Mouse (Mus musculus): ENCODE measurements around the gene Pfas.

The Pfas gene

GRCm38 (mm10) chr11:69008182-69009121 lies at the start of gene Pfas:
TSS of gene Pfas (minus strand) at chr11:69008460.
- in situ Hi-C loops (cut with MboI; ENCODE audit: unreplicated experiment in 2 of 2) = no loop called here

GRCm38 (mm10) chr11:69053848-69054247 lies 45.6 kb upstream of the Pfas start:
- in situ Hi-C loops (cut with MboI; ENCODE audit: unreplicated experiment in 2 of 2) = loop anchor here in 1 of 2 experiments (25.0 kb wide), 1 partner anchor 933 kb away; the partner anchor contains the start of genes Ctdnep1, Elp5, Gabarap and Phf23

DNA sequence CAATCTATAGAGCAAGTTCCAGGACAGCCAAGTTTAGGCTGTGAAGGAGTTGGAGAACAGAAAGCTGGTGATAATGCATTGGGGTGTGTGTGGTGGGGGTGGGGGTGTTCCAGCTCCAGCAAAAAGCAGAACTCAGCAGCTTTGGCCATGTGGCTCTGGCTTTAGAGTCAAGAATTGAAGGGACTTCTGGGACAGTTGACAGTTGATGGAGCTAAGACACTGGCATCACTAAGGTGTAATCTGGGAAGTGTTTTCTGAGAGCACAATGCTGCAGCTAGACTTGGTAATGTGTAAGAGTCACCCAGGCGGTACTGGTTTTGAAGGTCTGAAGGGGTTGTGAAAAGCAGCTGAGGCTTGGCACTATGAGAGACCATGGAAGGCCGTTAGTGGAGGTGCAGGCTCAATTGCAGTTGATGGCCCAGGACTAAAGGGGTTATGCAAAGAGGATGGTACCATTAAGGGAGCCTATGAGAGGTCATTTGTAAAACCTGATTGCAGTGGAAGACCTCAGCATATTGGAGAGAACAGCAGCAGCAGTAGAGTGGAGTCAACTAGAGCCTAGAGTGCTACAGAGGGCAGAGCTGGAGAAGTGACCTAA lies 44.7 kb upstream of the Pfas start:
- in situ Hi-C loops (cut with MboI; ENCODE audit: unreplicated experiment in 2 of 2) = loop anchor here in 1 of 2 experiments (25.0 kb wide), 1 partner anchor 934 kb away; the partner anchor contains the start of genes Ctdnep1, Elp5, Gabarap and Phf23

DNA sequence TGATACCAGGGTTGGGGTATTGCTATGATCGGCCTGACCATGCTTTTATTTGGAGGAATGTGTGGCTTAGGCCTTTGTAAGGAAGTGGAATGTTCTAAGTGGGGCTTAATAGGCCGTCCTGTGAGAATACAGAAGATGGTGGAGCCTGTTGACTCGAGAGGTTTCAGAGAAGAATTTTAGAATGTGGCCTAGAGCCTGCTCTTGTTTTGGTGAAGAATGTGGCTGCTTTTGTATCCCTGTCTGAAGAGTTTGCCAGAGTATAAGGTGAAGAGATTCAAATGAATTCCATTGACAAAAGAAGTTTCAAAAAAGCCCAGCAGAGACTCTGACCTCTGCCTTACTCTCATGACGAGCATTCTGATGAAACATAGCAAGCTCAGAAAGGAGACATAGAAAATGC lies 43.5 kb upstream of the Pfas start:
- in situ Hi-C loops (cut with MboI; ENCODE audit: unreplicated experiment in 2 of 2) = loop anchor here in 1 of 2 experiments (25.0 kb wide), 1 partner anchor 936 kb away; the partner anchor contains the start of genes Ctdnep1, Elp5, Gabarap and Phf23

GRCm38 (mm10) chr11:69050748-69051147 lies 42.5 kb upstream of the Pfas start:
- in situ Hi-C loops (cut with MboI; ENCODE audit: unreplicated experiment in 2 of 2) = loop anchor here in 1 of 2 experiments (25.0 kb wide), 1 partner anchor 937 kb away; the partner anchor contains the start of genes Ctdnep1, Elp5, Gabarap and Phf23

- in situ Hi-C loops (cut with MboI; ENCODE audit: unreplicated experiment in 2 of 2) = no loop called here
These were observed 39.9 kb upstream of the Pfas start for GRCm38 (mm10) chr11:69048151-69048550.

DNA sequence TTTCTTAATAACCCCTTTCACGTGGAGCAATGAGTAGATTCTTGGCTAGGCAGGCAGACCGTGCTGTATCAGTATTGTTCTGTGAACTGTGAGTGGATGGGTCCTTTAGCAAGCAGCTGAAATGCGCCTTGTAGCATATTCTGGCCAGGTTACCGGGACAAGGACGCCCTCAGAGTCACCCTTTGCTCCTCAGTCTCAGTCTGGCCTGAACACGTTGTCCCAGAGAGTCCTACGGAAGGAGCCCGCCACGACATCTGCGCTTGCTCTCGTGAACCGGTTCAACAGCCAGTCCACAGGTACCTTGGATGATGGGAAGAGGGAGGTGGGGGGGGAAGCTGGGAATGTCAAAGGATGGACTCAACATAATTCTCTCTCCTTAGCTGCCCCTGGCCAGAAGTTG lies 39.3 kb upstream of the Pfas start:
- in situ Hi-C loops (cut with MboI; ENCODE audit: unreplicated experiment in 2 of 2) = no loop called here

GRCm38 (mm10) chr11:69046395-69046774 lies 38.1 kb upstream of the Pfas start:
- in situ Hi-C loops (cut with MboI; ENCODE audit: unreplicated experiment in 2 of 2) = no loop called here

GRCm38 (mm10) chr11:69045531-69046394 lies 37.5 kb upstream of the Pfas start, which contains the start of gene Aurkb:
TSS of gene Aurkb (plus strand) at chr11:69045647.
- in situ Hi-C loops (cut with MboI; ENCODE audit: unreplicated experiment in 2 of 2) = no loop called here

DNA sequence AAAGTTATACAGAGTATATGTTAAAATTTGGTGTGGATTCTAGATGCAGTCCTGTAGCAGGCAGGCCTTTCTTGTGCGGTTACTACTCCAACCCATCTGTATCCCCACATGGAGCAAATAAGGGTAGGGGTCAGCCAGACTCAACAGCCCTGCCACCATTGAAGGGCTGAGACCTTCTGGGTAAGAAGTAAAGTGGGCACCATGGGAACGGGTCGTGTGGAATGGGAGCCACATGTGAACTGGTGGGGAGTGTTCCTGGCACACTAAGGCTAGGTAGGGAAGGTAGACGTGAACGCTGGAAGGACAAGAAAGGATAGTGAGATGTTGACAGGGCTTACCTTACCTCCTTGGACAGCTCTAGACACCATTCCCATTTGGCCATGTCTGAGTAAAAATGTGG lies 29.9 kb upstream of the Pfas start:
- in situ Hi-C loops (cut with MboI; ENCODE audit: unreplicated experiment in 2 of 2) = loop anchor here (5.0 to 10.0 kb wide), 2 partner anchors 73 to 131 kb away; partner anchors contain the start of gene Slc25a35 (in 1 of the 2)

DNA sequence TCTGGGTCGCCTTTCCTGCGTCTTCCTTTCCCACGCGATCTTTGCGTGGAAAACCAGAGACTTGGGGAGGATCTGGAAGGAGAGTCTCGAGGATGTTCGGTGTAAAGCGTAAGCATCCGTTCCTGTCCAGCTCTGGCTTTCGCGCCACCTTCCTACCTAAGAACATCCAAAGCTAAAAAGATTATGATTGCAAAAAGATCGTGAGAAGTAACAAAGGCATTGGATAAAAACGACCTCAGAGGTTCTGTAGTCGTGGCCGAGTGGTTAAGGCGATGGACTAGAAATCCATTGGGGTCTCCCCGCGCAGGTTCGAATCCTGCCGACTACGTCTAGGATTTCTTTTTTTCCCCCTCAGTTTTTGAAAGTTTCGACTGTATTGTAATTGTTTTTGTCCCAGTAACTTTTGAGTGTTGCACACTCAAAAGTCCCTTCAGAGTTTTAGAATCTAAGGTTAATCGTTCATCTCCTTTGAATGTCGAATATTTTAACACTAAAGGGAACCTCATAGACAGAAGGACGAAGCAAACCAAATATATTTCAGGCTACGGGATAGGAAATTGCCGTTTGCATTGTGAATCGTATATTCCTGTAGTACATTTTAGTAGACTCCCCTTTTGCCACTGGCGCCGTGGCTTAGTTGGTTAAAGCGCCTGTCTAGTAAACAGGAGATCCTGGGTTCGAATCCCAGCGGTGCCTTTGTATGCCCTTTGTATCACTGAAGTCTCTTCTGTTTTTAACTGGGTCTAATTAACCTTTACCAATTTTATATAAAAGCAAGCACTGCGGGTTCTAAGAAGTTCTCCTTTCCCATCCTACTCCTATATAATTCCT lies 29.2 kb upstream of the Pfas start:
- in situ Hi-C loops (cut with MboI; ENCODE audit: unreplicated experiment in 2 of 2) = loop anchor here (5.0 to 10.0 kb wide), 2 partner anchors 73 to 130 kb away; partner anchors contain the start of gene Slc25a35 (in 1 of the 2)

- in situ Hi-C loops (cut with MboI; ENCODE audit: unreplicated experiment in 2 of 2) = loop anchor here (5.0 to 10.0 kb wide), 2 partner anchors 72 to 129 kb away; partner anchors contain the start of gene Slc25a35 (in 1 of the 2)
These were observed 28.4 kb upstream of the Pfas start for GRCm38 (mm10) chr11:69036486-69037230.

DNA sequence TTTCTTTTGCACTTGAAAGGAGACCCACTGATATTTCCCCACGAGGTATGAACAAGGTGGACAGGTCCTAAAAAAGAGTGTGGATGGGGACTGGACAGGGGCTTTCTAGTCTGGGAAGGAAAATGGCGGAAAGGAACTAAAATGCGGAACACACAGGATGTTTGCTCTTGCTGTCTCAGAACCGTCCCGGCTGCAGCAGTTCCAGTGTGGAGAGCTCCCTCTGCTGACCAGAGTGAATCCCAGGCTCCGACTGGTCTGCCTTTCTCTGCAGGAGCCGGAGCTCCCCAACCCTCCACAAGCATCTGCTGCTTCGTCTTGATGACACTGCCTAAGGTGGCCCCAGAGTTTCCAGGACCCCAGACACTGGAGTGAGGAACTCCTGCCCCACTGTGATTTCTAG lies 27.6 kb upstream of the Pfas start:
- in situ Hi-C loops (cut with MboI; ENCODE audit: unreplicated experiment in 2 of 2) = loop anchor here (5.0 to 10.0 kb wide), 2 partner anchors 71 to 129 kb away; partner anchors contain the start of gene Slc25a35 (in 1 of the 2)

- in situ Hi-C loops (cut with MboI; ENCODE audit: unreplicated experiment in 2 of 2) = loop anchor here (5.0 to 10.0 kb wide), 2 partner anchors 71 to 128 kb away; partner anchors contain the start of gene Slc25a35 (in 1 of the 2)
These were observed 27.2 kb upstream of the Pfas start for GRCm38 (mm10) chr11:69035411-69035810.

- in situ Hi-C loops (cut with MboI; ENCODE audit: unreplicated experiment in 2 of 2) = loop anchor here (5.0 to 10.0 kb wide), 3 partner anchors 67 to 127 kb away; partner anchors contain the start of gene Slc25a35 (in 2 of the 2)
These were observed 26.3 kb upstream of the Pfas start for GRCm38 (mm10) chr11:69034585-69034984.

DNA sequence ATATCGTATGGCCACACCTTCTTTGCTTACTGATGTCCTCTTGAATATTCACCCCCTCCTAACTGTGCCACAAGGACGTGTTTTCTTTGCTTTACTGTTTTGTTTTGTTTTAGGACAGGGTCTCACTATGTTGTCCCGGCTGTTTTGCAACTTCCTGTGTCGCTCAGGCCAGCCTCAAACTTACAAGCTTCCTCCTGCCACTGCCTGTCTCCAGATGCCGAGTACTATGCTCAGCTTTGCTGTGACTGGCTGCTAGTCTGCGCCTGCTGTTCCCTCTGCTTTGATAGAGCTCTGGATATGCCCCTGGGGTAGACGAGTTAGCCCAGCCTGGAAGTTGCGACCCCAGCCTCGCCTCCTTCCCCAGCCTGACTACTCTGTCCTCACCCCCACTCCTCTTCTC lies 25.3 kb upstream of the Pfas start:
- in situ Hi-C loops (cut with MboI; ENCODE audit: unreplicated experiment in 2 of 2) = loop anchor here (5.0 to 10.0 kb wide), 3 partner anchors 66 to 126 kb away; partner anchors contain the start of gene Slc25a35 (in 2 of the 2)

DNA sequence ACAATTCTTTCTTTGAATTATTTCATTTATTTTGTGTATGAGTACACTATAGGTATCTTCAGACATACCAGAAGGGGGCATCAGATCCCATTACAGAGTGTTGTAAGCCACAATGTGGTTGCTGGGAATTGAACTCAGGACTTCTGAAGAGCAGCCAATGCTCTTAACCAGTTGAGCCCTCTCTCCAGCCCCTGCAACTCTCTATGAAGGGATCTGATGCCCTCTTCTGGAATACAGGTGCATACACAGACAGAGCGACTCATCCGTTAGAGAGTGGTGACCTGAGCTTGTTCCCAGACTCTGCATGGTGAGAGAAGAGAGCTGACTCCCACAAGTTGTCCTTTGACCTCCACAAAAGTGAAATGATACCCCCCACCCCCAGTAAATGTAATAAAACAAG lies 20.5 kb upstream of the Pfas start:
- in situ Hi-C loops (cut with MboI; ENCODE audit: unreplicated experiment in 2 of 2) = no loop called here

DNA sequence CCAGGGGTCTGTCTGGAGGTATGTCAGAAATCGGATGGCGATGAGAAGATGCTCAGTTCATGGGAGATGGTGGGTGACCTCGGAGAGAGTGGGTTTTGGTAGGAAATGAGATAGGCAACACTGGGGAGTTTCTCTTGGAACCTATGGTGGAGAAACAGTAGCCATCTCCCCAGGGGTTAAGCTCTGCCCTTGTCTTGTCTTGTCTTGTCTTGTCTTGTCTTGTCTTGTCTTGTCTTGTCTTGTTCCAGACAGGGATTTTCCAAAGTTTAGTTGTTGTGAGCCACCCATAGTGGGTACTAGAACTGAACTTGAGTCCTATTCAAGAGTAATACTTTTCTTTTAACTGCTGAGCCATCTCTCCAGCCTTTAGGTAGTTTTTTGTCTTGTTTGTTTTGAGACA lies 18.3 kb upstream of the Pfas start:
- in situ Hi-C loops (cut with MboI; ENCODE audit: unreplicated experiment in 2 of 2) = no loop called here

Data from v-Abl transformed pro-B cells (cell line).